Mouse (Mus musculus) left cerebral cortex, postnatal 25 days (tissue): Measurements from ENCODE around the gene Aimp1. TPM values are rescaled to one million over a fixed set of nuclear protein-coding genes. Genes with fewer than 3 reads are reported as not detected.

Experiments used
- total RNA-seq, 2 experiments: library from RNA; stranded (reverse); gene quantifications; 2 replicates each; pipeline ENCODE4 v1.2.3; 2021

The Aimp1 gene
- total RNA-seq, 2 experiments from 2014 or later, result 49.6 to 54.7 TPM

Other genes starting within 250 kb of the Aimp1 start
- gene Gimd1, start 54.5 kb downstream of the Aimp1 start, total RNA-seq, result not detected
- 10 to 100 TPM; 29.4 to 30.8 TPM for gene Tbck, start 226 bp downstream of the Aimp1 start, total RNA-seq